Mouse (Mus musculus) naive thymus-derived CD4-positive, alpha-beta T cell, adult 2 months (primary cell): Measurements from ENCODE around the gene Slc13a2.

ENCODE experiments used
- DNase-seq: peaks from one replicate; pipeline ENCODE4 v3.0.0-alpha.2; 2011; ENCODE audit warnings: low read depth

Gene Slc13a2

DNA sequence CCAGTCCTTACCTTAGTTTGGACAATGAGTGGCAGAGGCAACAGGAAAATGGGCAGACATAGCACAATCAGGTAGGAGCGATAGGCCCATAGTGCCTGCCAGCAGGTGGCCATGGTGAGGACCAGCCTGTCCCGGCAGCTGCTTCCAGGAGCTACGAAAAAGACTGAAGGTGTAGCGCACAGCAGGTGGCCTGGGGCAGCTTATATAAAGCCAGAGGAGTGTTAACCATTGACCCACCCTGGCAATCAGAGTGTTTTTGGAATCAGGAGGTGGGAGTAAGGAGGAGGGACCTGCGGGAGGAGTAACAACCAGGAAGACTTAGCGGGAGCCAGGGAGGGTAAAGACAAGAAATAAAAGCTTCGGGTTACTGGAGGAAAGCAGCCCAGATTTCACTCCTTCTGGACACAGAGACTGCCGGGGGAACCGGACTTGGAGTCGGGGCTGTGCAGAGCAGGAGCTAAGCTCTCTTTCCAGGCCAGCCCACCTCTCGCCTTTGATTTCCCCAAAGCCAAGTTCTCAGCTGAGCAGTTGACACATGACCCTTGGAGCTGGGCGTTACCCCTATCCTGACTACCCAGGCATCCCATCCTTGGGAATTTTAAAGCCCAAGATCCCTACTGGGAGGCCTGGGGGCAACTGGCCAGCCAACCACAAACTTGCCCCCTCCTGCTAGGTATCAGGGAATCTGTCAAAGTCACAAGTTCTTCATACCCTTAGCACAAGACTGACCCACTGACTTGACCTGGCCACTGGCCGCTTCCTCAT is at the start of gene Slc13a2:
TSS of gene Slc13a2 (minus strand) at position 163 of the 765 bp plus-strand sequence.
- DNase-seq = no peak

DNA sequence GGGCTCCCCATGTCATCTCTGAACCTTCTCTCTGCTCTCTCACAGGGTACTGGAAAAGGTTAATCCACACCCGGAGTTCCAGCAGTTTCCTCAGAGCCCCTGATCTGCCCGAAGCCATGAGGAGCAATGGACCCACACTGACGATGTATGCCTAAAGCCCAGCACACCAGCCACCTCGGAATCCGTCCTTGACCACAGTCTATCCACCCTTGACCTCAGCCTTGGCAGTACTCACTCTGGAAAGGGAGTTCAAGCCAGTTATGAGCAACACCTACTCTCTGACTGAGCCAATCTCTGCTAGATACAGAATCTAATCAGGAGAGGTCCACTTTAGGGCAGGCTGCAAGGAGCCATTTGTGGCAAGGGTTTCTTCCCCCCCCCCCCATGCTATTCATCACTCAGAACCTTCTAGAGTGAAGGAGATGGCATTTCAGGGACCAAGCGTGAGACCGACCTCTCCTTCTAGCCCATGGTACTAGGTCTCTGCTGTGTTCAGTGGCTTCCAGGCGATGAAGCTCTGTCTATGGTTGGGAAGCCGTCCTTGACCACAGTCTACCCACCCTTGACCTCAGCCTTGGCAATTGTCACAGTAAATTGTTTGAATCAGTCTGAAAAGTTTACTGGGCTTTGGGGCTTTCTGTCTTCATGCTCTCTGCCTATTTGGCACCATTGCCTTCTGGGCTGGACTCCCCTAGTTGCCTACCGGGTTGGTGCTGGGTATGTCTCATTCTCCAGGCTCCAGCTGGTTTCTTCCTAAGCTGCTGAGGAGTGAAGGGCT is 49.5 kb upstream of the Slc13a2 start:
- no peak for DNase-seq

DNA sequence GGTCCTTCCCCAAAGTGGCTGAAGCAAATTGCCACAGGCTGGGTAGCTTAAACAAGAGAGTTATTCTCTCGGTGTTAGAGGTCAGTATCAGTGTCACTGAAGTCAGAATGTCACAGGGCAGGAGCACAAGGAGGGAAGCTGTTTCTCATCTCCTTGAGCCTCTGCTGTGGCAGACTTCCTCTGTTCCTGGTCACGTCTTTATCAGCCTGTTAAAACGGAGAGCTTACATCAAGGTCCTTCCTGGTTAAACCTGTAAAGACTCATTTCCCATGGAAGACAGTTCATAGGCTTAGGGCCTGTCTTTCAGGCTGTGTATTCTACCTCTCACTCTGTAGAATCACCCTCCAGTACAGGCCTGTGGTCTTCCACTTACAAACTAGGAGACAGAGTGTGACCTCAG is 45.9 kb upstream of the Slc13a2 start:
- DNase-seq = no peak

DNA sequence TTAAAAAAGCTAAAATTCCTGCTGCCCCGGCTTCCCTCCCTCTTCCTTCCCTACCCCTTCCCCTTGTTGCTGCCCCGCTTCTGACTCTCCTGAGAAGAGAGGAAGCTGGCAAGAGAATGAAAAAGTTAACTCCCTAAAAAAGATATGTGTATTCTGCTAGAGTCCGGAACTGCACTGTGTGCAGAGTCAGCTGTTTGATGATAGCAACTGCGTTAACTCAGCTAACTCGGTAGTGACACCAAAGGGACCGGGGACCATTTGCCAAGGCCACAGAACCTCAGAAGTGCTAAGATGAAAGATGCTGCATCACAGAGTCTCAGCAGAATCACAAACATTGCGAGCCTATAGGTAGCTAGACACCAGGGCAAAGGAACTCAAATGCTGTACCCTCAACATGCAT is 45.5 kb upstream of the Slc13a2 start:
- no peak for DNase-seq

DNA sequence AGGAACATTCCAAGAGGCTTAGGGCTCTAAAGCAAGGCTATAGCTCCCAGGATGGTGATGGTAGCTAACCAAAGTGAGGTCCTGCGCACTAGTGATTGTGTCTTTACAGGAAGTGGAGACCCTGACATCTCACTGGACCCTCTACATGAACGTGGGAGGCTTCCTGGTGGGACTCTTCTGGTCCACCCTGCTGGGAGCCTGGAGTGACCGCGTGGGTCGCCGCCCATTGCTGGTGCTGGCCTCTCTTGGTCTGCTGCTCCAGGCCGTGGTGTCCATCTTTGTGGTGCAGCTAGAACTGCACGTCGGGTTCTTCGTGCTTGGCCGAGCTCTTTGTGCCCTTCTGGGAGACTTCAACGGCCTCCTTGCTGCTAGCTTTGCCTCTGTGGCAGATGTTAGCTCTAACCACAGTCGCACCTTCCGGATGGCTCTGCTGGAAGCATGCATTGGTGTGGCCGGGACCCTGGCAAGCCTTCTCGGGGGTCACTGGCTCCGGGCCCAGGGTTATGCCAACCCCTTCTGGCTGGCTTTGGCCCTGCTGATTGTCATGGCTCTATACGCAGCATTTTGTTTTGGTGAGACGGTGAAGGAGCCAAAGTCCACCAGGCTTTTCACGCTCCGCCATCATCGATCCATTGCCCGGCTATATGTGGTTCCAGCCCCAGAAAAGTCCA is 44.4 kb upstream of the Slc13a2 start:
- DNase-seq = no peak

DNA sequence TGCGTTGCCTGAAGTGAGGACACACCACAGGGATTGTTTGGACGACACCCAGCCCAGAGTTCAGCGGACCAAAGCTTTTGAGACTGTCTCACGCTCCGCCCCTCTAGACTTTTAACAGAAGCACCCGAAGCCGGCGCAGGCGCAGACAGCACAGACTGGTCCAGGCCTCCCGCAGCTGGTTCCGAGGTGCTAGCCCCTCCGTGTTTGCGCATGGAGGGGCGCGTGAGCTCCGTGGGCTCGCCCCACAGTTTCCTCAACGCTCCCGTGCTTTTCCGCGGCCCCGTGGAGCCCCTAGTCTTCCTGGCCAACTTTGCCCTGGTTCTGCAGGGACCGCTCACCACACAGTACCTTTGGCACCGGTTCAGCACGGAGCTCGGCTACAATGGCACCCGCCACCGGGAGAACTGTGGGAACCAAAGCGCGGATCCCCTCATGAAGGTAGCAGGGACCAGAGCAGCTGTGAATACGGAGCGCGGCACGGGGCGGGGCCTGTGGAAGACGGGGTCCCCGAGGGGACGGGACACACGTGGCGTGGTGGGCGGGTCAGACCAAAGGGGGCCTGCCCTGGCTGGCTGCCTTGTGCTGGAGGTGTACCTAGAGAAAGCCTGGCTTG is 43.7 kb upstream of the Slc13a2 start, which contains the start of gene Slc46a1:
TSS of gene Slc46a1 (plus strand) at position 130 of the 613 bp plus-strand sequence.
- peak; percentile 74 for DNase-seq

DNA sequence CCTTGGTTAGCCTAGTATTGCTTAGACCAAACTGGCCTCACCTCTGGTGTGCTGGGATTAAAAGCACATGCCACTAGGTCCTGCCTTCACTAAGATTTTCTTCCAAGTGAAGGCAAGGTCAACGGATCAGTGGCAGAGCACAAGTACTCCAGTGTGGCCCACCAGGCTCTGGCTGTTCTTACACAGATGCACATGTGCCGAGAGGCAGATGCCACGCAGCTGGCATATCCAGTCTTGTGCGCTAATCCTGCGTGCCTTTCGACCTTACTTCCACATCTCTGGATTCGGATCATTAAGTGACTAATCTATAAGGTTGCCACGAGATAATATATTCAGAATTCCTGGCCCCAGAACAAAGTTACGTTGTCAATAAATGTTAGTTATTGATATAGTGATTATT is 43.1 kb upstream of the Slc13a2 start:
- no peak for DNase-seq

DNA sequence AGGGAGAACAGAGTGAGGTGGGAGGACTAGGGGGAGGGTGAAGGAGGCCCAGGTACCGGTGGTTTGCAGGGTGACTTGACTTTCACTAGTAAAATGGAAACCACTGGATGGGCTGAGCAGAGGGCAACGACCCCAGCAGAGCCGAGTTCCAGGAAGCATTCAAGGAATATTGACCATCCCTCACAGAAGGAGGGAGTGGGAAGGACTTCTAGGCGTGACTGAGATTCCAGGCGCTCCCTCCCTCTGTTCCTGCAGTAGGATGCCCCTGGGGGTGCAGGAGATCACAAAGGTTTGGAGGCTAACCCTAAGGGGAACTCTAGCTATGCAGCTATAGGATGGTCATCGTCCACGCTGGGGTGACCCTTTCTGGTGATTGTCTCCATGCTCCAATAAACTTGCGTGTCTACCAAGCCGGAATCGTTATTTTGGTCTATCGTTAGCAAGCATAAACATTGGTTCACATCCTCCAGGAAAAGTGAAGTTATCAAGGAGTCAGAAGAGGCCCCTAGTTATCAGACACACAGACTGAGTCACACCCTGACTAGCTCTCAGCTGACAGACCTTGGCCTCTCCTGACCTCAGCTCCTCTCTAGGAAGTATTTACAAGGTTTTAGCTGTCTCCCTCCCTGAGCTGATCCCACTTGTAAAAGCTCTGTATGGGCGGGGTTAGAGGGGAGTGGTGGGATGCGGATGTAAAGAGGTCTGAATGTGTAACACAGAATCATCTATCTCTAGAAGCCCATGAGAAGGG is 41.4 kb upstream of the Slc13a2 start:
- no peak for DNase-seq

- DNase-seq = no peak
These were observed 40.7 kb upstream of the Slc13a2 start for GRCm38 (mm10) chr11:78462669-78463068.

DNA sequence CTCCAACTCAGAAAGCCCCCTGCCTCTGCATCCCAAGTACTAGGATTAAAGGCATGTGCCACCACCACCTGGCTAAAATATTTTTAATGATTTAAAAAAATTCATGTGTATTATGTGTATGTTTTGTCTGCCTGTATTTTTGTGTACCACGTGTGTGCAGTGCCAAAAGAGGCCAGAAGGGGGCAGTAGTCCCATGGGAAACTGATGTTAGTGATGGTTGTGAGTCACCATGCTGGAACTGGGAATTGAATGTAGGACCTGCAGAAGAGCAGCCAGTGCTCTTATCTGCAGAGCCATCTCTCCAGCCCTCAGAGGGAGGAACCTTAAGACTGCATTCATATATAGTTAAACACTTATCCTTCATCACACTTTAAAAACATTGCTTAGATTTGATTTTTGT is 39.9 kb upstream of the Slc13a2 start:
- peak; percentile 41 for DNase-seq

DNA sequence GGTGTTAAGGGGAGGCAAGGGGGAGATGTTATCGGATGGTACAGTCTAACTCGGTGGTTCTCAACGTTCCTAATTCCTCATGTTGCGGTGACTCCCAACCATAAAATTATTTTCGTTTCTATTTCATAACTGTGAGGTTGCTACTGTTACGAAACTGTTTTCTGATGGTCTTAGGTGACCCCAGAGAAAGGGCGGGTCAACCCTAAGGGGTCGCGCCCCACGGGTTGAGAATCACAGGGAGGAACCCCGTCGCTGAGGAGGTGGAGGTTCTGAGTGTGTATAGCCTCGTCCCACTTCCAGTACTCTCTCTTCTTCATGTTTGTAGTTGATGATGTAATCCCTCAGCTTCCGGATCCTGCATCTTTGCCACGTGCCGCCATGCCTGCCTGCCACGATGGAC is 36.7 kb upstream of the Slc13a2 start:
- no peak for DNase-seq

- DNase-seq = peak; percentile 62
These were observed 33.3 kb upstream of the Slc13a2 start for GRCm38 (mm10) chr11:78455308-78455707.

GRCm38 (mm10) chr11:78454276-78454675 is 32.3 kb upstream of the Slc13a2 start:
- DNase-seq = peak; percentile 19

- DNase-seq = peak; percentile 85
These were observed 31.7 kb upstream of the Slc13a2 start for GRCm38 (mm10) chr11:78453675-78454074.

DNA sequence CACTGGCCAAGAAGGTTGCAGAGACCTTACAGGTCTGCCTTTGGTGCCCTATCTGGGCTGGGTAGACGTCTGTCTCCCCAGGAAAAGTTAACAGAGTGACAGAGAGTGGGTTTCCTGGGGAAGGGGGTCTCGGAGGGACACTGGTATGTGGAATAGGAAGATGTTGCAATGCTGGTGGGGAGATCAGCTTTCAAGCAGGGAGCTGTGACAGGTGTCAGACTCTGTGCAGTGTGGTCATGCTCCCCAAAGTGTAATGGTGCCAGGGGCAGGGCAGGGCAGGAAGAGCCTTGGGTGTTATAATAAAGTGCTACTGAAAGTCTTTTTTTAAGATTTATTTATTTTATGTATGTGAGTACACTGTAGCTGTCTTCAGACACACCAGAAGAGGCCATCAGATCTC is 28.3 kb upstream of the Slc13a2 start:
- DNase-seq = no peak

DNA sequence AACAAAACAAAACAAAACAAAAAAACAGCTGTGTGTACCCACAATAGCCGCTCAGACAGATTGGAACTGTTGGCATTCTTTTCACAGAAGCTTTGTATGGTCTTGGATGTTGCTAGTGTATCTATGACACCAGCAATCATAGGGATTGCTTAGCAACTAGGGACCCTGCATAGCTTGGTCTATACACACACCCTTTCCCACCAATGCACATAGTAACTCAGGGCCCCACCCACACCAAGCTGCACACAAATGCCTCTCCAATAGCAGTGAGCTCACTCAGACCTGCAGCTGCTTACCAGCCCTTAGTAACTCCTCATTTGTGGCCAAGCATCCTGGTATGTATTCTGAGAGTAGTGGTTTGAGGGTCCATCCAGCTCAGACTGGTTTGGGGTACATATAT is 26.2 kb upstream of the Slc13a2 start:
- DNase-seq = no peak

DNA sequence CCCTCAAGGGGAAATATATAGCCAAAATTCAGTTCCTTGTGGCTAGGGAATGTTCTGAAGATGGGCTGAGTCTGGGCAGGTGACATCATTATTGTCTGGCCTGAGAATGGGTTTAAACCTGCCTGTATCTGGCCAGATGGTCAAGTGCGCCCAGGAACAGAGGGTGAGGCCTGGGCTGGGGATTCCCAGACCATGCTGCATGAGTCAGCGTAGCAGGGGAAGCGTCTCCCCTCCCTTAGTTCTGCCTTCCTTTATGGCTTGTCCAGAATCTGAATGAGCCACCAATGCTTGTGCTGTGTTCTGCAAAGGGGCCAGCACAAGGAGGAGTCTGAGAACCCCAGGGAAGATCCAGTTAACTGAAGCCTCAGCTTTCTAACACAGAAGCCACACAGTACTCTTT is 25.2 kb upstream of the Slc13a2 start:
- no peak for DNase-seq

DNA sequence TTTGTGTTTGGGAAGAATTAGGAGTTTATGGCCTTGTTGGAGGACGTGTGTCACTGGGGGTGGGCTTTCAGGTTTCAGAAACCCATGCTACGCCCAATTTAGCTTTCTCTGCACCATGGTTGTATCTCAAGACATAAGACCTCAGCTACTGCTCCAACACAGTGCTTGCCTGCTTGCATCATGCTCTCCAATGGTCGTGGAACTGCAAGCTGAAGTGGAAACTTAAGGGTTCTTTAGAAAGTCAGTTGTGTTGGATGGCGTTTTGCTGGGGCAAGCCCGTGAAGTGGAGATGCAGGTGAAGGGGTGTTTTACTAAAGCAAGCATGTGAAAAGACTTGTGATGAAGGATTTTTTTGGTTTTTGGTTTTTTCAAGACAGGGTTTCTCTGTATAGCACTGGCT is 21.1 kb upstream of the Slc13a2 start:
- no peak for DNase-seq

GRCm38 (mm10) chr11:78438399-78438930 is 16.4 kb upstream of the Slc13a2 start:
- DNase-seq = no peak

DNA sequence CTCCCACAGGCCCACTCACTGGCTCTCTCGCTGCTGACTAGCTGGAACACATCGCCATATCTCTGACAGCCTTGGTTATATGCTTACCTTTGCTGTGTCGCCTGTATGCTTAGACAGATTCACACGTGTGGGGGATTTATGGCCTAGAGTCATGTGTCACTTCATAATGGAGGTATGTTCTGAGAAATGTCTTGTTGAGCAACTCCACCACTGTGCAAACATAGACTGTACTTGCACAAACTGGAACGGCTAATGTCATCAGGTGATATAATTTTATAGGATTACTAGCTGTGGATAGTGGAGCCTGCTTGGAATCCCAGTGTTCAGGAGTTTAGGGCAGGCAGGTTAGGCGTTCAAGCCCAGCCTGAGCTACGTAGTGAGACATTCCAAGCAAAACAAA is 15.2 kb upstream of the Slc13a2 start:
- DNase-seq = no peak

- peak; percentile 57 for DNase-seq
These were observed 13.8 kb upstream of the Slc13a2 start for GRCm38 (mm10) chr11:78435776-78436349.
